Mouse (Mus musculus) mouse trophoblast stem cell (cell line): Measurements from ENCODE around the gene Morc2a.
"Not testable (repeated sequence)": the region's sequence is repeated elsewhere in the genome, so short reads cannot be mapped to it uniquely, and the experiment has no call there.

ENCODE experiments used
- in situ Hi-C, 2 experiments: fragments of 300-500 bp; cut with MseI, MboI; formaldehyde crosslinking; loops; 2 replicates in 1 of 2; 3 replicates in 1 of 2; pipeline ENCODE4 v1.15.1; 2025

Morc2a gene

DNA sequence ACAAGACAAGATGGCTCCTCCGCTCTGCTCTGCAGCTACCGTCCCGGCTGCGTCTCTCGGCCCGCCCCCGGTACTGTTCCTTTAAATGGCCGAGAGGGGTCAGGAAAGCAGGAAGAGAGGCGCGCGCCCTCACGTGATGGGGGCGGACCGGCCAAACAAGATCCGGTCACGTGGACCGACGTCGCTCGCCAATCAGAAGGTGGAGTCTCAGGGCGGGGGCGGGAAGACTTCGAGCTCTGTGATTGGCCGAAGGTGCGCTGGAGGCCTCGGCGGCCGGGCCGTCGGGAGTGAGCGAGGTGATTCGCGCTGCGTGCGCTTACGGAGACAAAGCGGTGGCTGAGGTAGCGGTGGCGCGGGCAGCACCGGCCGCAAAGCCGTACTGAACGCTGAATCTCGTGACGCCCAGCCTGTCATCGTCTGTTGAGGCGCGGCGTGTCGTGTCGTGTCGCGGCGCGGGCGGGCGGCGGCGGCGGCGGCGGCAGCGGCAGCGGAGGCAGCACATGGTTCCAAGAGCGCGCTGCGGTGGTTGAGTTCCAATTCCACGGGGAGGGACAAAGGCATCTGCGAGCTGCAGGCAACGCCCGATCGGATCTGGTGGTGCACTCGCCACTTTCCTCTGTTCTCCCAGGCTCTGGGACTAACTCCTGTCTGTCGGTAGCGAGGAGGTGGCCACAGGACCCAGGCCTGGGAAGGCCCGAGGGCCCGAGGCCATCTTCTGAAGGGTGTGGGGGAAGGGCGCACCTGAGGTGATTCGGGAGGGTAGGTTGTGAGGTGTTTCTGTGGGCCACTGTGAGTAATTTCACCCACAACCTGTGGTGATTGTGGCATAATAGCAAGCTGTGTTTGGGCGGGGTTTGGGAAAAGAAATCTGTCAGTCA, at the start of gene Morc2a:
TSS of gene Morc2a (plus strand) at position 228 of the 878 bp plus-strand sequence.
- in situ Hi-C loops = no loop called here

DNA sequence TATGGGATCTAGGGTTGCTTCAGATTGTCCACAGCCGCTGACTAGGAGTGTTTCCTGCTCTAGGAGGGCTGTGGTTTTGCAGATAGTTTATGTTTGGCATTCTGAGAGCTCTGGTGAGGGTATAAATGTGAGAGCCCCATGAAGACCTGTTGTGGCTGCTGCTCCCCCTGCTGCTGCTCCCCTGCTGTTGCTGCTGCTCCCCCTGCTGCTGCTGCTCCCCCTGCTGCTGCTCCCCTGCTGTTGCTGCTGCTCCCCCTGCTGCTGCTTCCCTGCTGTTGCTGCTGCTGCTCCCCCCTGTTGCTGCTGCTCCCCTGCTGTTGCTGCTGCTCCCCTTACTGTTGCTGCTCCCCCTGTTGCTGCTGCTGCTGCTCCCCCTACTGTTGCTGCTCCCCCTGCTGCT, 47.0 kb upstream of the Morc2a start:
- in situ Hi-C loops = not testable (repeated sequence)

DNA sequence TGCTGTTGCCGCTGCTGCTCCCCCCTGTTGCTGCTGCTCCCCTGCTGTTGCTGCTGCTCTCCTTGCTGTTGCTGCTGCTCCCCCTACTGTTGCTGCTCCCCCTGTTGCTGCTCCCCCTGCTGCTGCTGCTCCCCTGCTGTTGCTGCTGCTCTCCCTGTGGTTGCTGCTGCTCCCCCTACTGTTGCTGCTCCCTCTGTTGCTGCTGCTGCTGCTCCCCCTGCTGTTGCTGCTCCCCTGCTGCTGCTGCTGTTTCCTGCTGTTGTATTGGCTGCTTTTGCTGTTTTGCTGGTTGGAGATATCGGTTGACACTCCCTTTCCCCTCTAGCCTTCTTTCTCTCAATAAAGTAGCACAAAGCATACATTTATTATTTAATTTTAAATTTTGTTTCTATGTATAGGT, 46.3 kb upstream of the Morc2a start:
- in situ Hi-C loops = not testable (repeated sequence)

DNA sequence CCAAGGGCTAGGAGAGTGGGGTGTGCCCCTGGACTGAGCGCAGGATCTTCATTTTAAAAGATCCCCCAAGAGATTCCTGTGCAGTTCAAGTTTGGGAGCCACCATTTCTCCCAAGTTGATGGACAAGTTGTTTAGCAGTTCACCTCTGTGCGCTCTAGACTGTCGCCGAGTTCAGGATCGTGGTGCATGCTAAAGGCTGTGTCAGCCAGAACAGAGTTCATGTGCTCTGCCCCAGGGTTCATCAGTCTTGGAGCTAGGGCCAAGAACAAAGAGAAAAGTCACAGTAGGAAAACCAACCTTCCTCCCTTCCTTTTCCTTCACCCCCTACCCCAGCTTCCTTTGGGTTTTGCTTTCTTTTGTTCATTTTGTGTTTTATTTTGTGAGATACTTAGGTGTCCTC, 42.5 kb upstream of the Morc2a start:
- in situ Hi-C loops = no loop called here

DNA sequence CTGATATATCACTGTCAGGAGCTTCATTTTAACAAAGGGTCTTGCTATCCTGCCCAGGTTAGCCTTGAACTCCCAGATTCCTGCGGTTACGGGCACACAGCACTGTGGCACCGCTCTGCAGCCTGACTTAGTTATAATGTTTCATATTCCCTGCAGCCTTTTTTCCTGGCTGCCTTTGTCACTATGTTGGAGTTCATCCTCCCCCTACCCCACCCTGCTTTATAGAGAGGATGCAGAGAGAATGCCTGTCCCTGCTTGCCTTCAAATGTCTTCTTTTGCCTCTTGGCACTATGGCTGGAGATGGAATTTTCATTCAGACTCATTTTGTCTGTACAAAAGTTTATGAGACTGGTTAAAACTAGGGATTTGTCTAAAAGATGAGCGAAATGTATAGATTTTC, 33.4 kb upstream of the Morc2a start:
- in situ Hi-C loops = no loop called here

DNA sequence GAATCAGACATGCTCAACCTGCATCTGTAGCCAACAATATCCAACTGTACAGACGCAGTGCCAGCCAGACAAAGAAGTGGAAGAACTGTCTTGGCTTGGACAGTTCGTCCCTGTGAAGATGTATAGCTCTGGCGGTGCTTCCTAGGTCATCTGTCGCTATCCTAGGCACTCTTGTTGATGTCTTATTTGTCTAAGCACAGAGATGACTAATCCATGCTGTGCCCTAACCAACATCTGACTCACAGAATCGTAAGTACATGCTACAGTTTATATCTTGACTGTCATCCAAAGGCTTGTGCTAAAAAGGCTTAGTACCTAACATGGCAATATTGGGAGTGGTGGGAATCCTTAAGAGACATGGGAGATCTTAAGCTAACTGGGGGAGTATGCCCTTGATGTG, 26.2 kb upstream of the Morc2a start:
- in situ Hi-C loops = no loop called here

DNA sequence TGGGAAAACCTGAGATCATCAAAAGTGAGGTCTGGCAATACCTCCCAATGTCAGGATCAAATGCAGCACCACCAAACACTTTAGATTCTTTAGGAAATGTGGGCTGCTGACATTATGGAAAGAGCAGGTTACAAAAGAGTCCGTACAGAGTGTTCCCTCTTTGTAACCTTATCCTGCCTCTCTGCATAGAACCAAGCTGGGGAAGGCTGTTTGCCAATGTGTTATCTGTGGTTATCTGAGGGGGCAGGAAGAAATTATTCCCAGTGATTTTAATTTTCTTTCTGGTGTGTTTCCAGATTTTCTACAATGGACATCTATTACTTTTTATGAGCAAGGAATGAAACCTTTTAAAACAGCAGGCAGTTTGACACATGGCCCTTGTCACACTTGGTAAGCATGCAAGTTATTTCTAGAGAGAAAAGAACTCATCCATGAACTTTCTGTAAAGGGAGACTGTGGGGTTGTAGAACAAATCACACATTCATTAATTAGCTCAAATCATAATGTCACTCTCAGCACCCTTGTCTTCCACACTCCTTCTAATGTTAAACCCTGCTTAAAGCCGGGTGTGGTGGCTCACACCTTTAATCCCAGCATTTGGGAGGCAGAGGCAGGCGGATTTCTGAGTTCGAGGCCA, 24.5 kb upstream of the Morc2a start:
- in situ Hi-C loops = no loop called here

DNA sequence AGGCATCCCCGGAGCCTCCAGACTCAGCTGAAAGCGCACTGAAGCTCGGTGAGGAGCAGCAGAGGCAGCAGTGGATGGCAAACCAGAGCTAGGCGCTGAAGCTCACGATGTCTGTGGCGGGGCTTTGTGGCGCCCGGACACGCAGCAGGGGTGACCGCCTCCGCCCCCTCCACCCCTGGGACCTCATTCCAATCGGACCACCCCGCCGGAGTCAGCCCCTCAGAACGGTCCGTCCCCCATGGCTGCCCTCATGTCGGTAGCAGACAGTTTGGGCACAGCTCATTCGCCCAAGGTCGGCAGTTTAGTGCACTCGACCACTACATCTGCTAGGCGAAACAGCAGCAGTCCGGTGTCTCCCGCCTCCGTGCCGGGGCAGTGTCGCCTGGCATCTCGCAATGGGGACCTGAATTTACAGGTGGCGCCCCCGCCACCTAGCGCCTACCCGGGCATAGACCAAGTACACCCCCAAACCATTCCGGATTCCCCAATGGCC, 19.9 kb upstream of the Morc2a start:
- in situ Hi-C loops = no loop called here

DNA sequence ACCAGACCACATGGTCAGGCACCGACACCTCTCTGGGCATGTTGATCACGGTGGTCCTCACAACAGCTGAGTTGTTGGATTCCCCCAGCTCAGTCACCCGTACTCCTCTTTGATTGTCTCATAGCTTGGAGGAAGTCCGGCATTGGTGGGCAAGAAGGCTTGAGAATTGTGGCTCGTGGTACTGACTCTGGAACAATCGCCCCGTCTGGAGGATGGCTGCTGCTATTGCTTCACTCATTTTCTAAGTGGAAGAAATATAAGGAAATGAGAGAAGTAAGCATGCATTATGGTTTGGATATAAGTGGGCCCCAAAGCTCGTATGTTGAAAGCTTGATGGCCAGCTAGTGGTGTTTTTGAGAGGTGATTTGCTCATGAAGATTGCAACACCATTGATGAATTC, 15.7 kb upstream of the Morc2a start:
- in situ Hi-C loops = not testable (repeated sequence)

DNA sequence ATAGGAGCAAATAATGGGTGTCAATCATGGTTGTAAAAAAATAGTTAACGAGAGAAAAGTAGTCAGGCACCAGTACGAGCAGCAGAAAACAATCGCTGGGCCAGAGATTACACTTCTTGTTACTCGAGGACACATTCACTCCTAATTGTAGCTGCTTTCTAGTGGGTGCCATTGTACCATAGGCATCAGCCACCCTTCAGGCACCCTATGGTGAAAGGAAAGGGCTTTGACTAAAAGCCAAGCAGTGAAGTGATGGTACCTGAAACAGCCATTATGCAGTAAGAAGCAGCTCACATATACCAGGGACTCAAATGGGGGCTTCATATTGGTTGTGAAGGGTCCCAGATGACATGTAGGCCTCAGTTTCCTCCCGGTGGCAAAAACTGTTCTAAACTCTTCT, 1.3 kb upstream of the Morc2a start:
- in situ Hi-C loops = no loop called here

DNA sequence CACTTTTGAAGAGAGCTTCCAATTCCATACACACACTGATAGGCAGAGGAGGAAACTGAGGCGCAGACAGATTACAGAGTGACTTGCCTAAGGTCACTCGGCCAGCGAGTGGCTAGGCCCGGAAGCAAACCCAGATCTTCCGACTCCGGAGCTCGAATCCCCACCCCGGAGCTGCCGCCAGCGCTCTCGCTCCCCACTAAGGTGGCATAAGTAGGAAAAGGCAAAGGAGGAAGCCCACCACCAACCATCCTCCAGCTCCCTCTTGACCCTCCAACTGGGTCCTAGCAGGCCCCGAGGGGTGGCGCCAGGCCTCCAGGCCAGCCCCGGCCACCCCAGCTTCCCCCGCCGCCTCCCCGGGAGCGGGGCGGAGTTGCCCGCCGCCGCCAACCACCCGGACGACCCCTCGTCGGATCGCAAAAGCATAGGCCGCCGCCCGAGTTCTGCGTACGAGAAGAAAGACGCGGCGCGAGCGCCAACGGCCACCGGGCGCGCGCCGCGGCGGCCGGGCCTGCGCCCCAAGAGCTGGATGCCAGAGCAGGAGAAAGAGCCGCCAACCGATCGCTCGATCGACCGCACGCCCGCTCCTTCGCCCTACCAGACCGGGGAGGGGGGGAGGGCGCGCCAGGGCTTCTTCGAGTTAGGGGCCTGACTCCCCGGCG, 557 bp upstream of the Morc2a start:
- in situ Hi-C loops = no loop called here

DNA sequence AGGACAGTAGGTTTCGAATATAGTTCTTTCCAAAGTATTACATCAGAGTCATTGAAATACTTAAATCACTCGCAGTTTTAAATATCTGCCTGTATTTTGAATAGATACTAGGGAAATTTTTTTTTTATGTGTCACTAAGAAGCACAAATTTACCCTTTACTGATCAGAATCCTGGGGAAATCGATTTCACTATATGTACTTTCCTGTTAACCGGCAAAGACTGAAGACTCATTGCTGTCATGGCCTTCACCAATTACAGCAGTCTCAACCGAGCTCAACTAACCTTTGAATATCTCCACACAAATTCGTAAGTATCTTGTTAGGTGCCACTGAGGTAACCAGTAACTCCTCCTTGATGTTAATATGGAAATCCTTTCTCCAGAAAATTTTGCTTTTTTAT, 1.1 kb downstream of the Morc2a start:
- in situ Hi-C loops = no loop called here

DNA sequence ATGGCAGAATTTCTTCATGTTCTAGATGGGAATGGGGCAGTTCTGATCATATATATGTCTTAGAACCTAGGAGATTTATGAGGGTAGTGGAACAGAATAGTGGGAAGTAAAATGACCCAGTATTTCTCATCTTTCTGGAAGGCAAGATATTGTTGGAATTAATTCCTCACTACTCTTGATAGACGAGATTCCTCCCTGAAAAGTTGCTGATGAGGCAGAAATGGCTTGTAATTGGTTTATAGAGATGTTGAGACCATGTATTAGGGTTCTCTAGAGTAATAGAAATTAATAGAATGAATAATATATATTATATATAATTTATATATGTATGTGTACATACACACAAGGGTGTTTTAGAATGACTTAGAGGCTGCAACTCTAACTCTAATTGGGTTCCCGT, 13.0 kb downstream of the Morc2a start:
- in situ Hi-C loops = no loop called here

DNA sequence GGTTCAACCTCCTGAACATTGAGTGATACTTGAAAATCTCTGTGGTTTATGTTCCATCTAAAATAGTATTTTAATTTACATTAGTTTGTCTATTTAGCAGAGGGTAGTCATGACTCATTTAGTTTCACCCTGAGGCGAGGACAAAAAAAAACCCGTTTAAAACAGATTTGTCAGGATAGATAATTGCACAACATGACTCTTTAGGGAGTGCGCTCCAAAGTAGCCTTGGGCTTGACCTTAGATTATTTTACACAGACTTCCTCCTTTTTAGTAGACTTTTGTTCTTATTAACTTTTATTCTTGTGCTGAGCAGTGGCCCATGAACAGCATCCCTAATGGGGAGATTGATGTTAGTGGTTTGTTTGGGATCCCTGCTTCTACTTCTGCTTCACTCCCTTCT, 18.5 kb downstream of the Morc2a start:
- in situ Hi-C loops = no loop called here

DNA sequence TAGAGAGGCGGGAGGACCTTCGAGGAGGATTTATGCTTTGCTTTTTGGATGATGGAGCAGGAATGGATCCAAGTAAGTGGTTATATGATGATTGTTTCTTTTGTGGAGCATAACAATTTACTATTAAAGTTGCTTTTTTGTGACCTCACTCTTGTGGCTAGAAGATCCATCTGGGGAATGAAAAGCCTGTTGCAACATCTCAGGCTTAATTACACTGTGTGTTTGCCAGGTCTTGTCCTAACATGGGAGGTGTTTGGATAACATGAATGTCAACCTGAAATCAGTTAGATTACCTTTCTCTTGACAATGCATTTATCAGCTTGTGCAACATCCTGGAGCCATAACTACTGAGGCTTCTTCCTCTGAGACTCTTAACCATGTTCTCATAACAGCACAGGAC, 19.8 kb downstream of the Morc2a start:
- in situ Hi-C loops = no loop called here

DNA sequence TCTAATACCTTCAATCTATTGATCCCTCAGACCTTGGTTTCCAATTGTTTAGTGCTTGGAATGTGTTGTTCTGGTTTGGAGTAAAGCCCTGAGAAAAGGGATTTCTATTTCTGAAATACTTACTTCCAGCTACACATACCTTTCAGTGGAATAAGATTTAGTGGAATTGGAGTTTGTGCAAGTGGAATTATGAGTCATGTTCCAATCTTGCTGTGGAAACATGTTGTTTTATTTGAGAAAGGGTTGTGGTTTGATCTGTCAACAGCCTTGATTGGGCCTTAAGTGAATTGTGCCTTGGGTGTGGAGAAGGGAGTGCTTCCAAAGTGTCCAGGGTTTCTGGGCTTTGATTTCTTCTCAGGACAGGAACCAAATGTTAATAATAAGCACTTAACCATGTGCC, 20.9 kb downstream of the Morc2a start:
- in situ Hi-C loops = no loop called here

DNA sequence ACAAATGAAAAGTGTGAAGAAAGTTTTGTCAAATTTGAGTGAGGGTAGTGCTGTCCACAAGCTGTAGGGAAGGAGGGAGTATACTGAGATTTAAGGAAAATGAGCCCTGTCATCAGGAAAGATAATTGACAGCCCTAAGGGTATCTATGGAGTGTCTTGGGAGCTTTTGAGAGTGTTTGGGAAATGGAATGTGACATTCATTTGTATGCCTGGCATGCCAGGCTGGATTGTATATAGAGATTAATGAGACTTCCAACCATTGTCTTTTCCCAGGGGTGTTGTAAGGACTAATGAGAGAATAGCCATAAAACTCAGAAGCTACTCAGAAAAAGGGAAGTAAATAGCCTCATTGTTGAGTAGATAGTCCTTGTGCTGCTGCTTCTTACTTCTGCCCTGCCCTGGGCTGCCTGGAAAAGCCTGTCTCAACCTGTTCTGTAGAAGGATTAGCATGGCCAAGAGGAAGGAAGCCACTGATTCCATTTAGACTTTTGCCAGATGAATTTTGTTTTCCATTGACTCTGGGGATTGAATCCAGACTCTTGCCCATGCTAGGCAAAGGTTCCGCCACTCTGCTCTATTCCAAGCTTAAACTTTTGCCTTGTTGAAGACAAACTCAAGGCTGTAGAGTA, 22.1 kb downstream of the Morc2a start:
- in situ Hi-C loops = no loop called here

DNA sequence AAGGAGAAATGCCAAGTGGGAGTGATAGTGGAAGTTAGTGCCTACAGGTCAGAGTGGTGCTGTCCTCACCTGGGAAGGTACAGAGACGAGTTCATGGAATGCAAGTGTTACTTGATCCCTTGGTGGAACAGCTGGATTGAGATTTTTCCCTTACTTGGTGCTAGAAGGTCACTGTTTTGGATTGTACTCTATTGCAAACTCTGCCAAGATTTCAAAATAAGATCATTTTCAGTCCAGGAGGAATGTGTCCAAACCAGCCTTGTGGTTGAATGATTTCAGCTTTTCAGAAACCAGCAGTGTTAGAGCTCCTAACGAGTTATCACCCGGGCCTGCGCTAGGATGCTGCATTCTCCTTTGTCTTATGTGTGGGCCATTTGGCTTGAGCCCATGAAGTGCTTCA, 25.6 kb downstream of the Morc2a start:
- in situ Hi-C loops = no loop called here

DNA sequence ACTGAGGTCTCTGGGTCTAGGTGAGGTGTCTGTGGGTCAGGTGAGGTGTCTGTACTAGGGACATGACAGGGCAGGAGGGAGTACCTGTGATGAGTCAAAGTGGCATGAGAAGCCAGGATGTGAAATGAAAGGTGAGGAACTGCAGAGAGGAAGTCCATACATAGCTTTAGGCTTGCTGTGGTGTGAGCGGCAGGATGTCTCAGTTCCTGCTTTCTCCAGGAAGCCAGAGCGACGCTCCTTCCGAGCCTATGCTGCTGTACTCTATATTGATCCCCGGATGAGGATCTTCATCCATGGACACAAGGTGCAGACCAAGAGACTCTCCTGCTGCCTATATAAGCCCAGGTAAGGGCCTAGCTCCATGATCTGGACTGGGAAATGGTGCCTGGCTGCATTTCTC, 27.4 kb downstream of the Morc2a start:
- in situ Hi-C loops = no loop called here

DNA sequence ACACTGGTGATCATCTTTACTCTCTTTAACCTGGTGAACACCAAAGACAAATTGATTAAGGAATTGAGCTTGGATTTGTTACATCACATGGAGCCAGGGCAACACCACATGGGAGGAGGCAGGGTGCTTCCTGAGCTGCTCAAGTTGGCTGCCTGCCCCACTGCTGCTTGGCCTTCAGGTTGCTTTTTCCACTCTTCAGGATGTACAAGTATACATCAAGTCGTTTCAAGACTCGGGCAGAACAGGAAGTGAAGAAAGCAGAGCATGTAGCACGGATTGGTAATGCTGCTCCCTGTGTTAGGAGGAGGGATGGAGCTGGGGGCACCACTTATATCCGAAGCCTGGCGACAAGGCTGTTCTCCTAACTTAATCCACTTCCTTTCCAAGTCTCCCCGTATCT, 28.2 kb downstream of the Morc2a start:
- in situ Hi-C loops = no loop called here

DNA sequence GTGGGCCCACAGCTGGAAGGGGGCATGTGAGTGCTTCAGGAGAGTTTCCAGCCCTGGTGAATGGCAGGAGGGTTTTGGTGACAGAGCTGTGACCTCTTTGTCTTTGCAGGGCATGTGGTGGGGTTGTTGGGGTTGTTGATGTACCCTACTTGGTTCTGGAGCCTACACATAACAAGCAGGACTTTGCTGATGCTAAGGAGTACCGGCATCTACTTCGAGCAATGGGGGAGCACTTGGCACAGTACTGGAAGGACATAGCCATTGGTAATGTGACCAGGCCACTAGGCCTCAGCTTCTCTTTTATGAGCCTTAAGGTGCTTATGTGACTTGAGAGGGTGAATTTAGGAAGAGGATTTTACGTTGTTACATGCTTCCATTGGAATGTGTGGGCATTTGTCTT, 30.8 kb downstream of the Morc2a start:
- in situ Hi-C loops = no loop called here

DNA sequence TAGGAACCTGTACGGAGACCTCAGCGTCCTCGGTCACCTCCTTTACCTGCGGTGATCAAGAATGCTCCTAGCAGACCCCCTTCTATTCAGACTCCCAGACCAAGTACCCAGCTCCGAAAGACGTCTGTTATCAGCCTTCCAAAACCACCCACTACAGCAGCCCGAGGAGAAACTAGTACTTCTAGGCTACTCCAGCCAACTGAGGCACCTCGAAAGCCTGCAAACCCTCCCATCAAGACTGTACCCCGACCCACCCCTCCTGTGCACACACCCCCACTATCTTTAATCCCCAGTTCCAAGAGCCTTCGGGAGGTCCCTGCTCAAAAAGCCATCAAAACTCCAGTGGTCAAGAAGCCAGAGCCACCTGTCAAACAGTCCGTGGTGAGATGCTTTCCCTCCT, 34.7 kb downstream of the Morc2a start:
- in situ Hi-C loops = no loop called here
